Mouse (Mus musculus) testis, postnatal 10 days (tissue): ENCODE measurements around the gene Hist1h3d.

Source experiments
- DNase-seq: peaks from one replicate; pipeline ENCODE4 v3.0.0; 2021; ENCODE audit warnings: low spot score

The Hist1h3d gene

DNA sequence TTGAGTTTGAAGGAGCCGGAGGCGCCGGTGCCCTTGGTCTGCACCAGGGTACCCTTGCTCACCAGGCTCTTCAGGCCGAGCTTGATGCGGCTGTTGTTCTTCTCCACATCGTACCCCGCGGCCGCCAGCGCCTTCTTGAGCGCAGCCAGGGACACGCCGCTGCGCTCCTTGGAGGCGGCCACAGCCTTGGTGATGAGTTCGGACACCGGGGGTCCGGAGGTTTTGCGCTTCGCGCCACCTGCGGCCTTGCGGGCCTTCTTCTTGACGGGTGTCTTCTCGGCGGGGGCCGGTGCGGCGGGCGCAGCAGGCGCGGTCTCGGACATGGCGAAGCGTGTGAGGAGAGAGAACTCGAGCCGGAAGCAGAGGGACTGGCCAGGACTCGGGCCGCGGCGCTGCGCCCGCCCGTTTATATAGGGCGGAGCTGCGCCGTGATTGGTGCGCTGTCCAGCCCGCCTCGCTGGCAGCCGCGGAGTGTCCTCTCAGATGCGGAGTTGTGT lies 46.7 kb downstream of the Hist1h3d start, which contains the start of gene Hist1h1e:
Gene Hist1h1e (minus strand): TSS at position 384 of the 497 bp plus-strand sequence.
- DNase-seq: peak; percentile 93

DNA sequence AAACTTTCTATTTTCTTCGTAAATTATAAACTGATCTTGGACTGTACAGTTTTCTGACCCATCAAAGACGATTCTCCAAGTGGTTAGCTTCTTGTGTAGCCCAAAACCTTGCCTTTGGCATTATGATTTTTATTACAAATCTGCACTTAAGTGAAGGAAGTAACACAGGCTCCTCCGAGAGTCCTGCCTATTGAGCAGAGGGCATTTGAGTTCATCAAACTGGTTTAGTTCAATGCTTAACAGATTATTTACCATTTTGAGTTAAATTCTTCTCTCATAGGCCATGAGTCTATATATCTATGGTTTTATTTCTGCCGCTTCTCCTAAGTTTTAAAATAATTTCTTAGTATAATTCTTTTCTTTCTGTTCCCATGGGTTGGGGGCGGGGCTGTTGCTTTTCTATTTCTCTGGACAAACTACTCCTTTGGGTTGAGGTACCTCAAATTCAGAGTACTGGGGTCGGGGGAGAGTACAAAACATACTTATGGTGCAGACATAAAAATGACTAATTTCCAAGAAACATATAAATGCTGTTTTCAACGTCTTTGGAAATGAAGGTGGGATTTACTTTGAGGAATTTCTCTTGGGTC lies 47.4 kb downstream of the Hist1h3d start:
- peak; percentile 55 for DNase-seq
